Mouse (Mus musculus) olfactory bulb, adult 2 months (tissue): ENCODE measurements around the gene Ass1.

Source experiments
- CTCF ChIP-seq: fragments of 200-500 bp; IDR thresholded peaks from 2 replicates; pipeline ENCODE4 v1.5.1; 2012; ENCODE audit warnings: low read depth, mild to moderate bottlenecking, low read length, moderate library complexity; ENCODE audit not compliant: insufficient read depth
- POLR2A ChIP-seq: fragments of 200-500 bp; IDR thresholded peaks from 2 replicates; pipeline ENCODE4 v1.6.1; 2012; ENCODE audit warnings: mild to moderate bottlenecking, low read depth, low read length, moderate library complexity; ENCODE audit not compliant: insufficient read depth

DNA sequence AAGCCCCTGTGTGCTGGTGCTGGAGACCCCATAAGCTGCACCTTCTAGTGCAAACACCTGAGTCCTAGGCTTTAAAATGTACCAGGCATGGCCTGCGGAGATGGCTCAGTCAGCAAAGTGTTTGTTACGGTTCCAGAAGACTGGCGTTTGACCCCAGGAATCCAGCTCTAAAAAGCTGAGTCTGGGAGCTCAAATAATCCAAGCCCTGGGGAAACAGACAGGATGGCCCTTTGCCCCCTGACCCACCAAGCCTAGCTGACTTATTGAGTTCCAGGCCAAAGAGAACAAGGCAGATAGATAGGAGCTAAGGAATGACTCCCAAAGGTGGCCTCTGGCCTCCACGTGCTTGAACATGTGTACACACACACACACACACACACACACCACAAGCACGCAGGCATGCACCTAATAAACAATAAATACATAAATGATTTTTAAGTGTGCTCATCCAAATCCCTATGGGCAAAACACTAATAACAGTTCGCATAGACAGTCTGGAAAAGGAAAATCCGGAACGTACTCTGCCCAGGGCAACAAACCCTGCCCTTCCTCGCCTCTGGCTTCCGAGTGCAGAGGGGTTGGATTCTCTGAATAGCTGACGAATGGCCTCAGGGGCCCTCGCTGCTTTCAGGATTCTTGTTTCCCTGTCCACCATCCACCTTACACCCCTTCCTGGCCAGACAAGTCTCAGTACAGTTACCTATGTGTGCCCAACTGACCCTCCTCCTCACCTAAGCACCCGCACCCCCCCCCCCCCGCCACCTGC, 32.3 kb upstream of the Ass1 start:
- TF ChIP-seq CTCF (no peak), POLR2A (no peak)
